Comparison of ENCODE assay signal across 12 mouse cellular contexts in the genomic region with DNA sequence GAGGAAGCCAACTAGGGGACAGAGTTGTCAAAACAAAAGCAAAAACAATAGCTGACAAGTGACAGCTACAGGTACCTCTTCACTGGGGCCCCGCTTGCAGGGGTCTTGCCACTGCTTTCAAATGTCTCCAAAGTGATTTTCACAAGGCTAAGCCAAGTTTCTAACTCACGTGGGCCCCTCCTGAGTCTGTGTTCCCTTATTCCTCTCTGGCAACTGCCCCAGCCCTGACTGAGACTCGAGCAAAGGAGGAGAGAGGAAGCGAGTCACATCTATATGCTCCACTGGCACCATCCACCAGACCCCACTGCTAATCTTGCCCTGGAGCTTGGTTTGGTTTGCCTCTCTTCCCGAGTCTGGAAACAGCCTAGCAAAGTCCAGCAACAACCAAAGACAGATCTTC.
DNase-seq lines count a peak whose midpoint lies in the region; ATAC-seq and TF ChIP-seq lines count a peak whose summit lies in the region.
"Had no signal": no experiment of that assay in that cellular context is flagged by ENCODE, and none has a peak within 500 bp of the region (broad histone marks: within the 10 kb centered on the region; RNA-seq: fewer than 3 reads in every experiment).

No protein-coding gene starts in this region.

- H3K9ac ChIP-seq in embryonic facial prominence, embryonic 12.5 days, result peak overlapping the region; percentile 2; the same call in 1 of the 2 replicates
- H3K9ac ChIP-seq in hindbrain, embryonic 15.5 days, result no peak overlapping the region
- no peak overlapping the region for H3K9ac ChIP-seq in hindbrain, embryonic 12.5 days
- H3K9ac ChIP-seq: limb, embryonic 12.5 days; liver, postnatal 0 days had no signal

- H3K27ac ChIP-seq in embryonic facial prominence, embryonic 12.5 days, result no peak overlapping the region
- no peak overlapping the region for H3K27ac ChIP-seq in embryonic facial prominence, embryonic 10.5 days (replicated peaks)
- H3K27ac ChIP-seq in hindbrain, embryonic 15.5 days (replicated peaks), result peak overlapping the region; percentile 60
- no peak overlapping the region for H3K27ac ChIP-seq in hindbrain, embryonic 12.5 days
- H3K27ac ChIP-seq in spleen, adult 2 months (ENCODE audit: insufficient read depth, low read length), result peak overlapping the region; percentile 39; the same call in 1 of the 2 replicates
- H3K27ac ChIP-seq: left cerebral cortex, adult 2 months; limb, embryonic 12.5 days had no signal

- no peak for TF ChIP-seq POLR2A in spleen, adult 2 months (IDR thresholded peaks at IDR 0.05; ENCODE audit: low read depth, low read length)

- no peaks in the 10 kb centered on the region for H3K27me3 ChIP-seq in embryonic facial prominence, embryonic 12.5 days
- 0 out of 2 replicates have a peak, but pooled peaks cover 3% of the 10 kb centered on the region for H3K27me3 ChIP-seq in embryonic facial prominence, embryonic 10.5 days (replicated peaks; ENCODE audit: low read depth, poor library complexity, severe bottlenecking)
- H3K27me3 ChIP-seq in hindbrain, embryonic 15.5 days, result no peaks in the 10 kb centered on the region
- H3K27me3 ChIP-seq in hindbrain, embryonic 12.5 days, result no peaks in the 10 kb centered on the region
- no peaks in the 10 kb centered on the region for H3K27me3 ChIP-seq in spleen, adult 2 months (ENCODE audit: control insufficient read depth, insufficient read depth, low read length)
- H3K27me3 ChIP-seq: limb, embryonic 12.5 days had no signal

- H3K36me3 ChIP-seq in embryonic facial prominence, embryonic 12.5 days, result no peaks in the 10 kb centered on the region
- no peaks in the 10 kb centered on the region for H3K36me3 ChIP-seq in embryonic facial prominence, embryonic 10.5 days (replicated peaks)
- H3K36me3 ChIP-seq in hindbrain, embryonic 15.5 days, result no peaks in the 10 kb centered on the region
- H3K36me3 ChIP-seq in hindbrain, embryonic 12.5 days, result no peaks in the 10 kb centered on the region
- no peaks in the 10 kb centered on the region for H3K36me3 ChIP-seq in spleen, adult 2 months (ENCODE audit: control insufficient read depth, insufficient read depth, low read length)
- H3K36me3 ChIP-seq: limb, embryonic 12.5 days had no signal

- H3K4me1 ChIP-seq in embryonic facial prominence, embryonic 12.5 days, result peaks cover 9% of the 10 kb centered on the region
- peaks cover 35% of the 10 kb centered on the region for H3K4me1 ChIP-seq in embryonic facial prominence, embryonic 10.5 days
- H3K4me1 ChIP-seq in hindbrain, embryonic 15.5 days (replicated peaks), result peaks cover 50% of the 10 kb centered on the region
- H3K4me1 ChIP-seq in hindbrain, embryonic 12.5 days, result peaks cover 56% of the 10 kb centered on the region
- H3K4me1 ChIP-seq in spleen, adult 2 months (ENCODE audit: control insufficient read depth, insufficient read depth, insufficient read length), result peaks cover 41% of the 10 kb centered on the region; the same call in 1 of the 2 replicates

- TF ChIP-seq CTCF in spleen, adult 2 months (IDR thresholded peaks at IDR 0.05; ENCODE audit: extremely low read depth, insufficient read depth, insufficient read length, insufficient replicate concordance), result no peak

- 64% methylated on average over 5 of the region's 5 CpGs for WGBS in embryonic facial prominence, embryonic 12.5 days
- WGBS in embryonic facial prominence, embryonic 10.5 days, result 59% methylated on average over 5 of the region's 5 CpGs
- 60% methylated on average over 5 of the region's 5 CpGs for WGBS in hindbrain, embryonic 15.5 days
- 67% methylated on average over 5 of the region's 5 CpGs for WGBS in hindbrain, embryonic 12.5 days
- WGBS in spleen, adult 2 months, result 37% methylated on average over 5 of the region's 5 CpGs

- no peak for DNase-seq in embryonic facial prominence, embryonic 10.5 days (ENCODE audit: low spot score)
- no peak for DNase-seq in spleen, adult 2 months (ENCODE audit: low read depth in 1 of 2, low spot score in 2 of 2)
- no peak for DNase-seq in spleen, postnatal 4 days (ENCODE audit: low spot score in 2 of 2)
- DNase-seq in embryo, embryonic 10.5 days (ENCODE audit: low spot score), result no peak
- DNase-seq: B cell, adult 2 months; liver, postnatal 0 days; thymus, postnatal 36 days had no signal

- no peak overlapping the region for H3K4me3 ChIP-seq in embryonic facial prominence, embryonic 12.5 days
- H3K4me3 ChIP-seq in embryonic facial prominence, embryonic 10.5 days, result no peak overlapping the region
- H3K4me3 ChIP-seq in hindbrain, embryonic 15.5 days, result no peak overlapping the region
- no peak overlapping the region for H3K4me3 ChIP-seq in hindbrain, embryonic 12.5 days
- no peak overlapping the region for H3K4me3 ChIP-seq in spleen, adult 2 months (ENCODE audit: extremely low read depth, insufficient read depth, insufficient read length)
- H3K4me3 ChIP-seq: left cerebral cortex, adult 2 months; limb, embryonic 12.5 days had no signal

- no peak overlapping the region for H3K4me2 ChIP-seq in embryonic facial prominence, embryonic 12.5 days (replicated peaks)
- no peak overlapping the region for H3K4me2 ChIP-seq in hindbrain, embryonic 15.5 days
- H3K4me2 ChIP-seq in hindbrain, embryonic 12.5 days (replicated peaks), result no peak overlapping the region
- H3K4me2 ChIP-seq: limb, embryonic 12.5 days had no signal

- H3K9me3 ChIP-seq in embryonic facial prominence, embryonic 12.5 days, result no peaks in the 10 kb centered on the region
- no peaks in the 10 kb centered on the region for H3K9me3 ChIP-seq in embryonic facial prominence, embryonic 10.5 days
- H3K9me3 ChIP-seq in hindbrain, embryonic 15.5 days, result no peaks in the 10 kb centered on the region
- H3K9me3 ChIP-seq in hindbrain, embryonic 12.5 days (replicated peaks), result no peaks in the 10 kb centered on the region
- H3K9me3 ChIP-seq: limb, embryonic 12.5 days had no signal

- ATAC-seq in embryonic facial prominence, embryonic 12.5 days (ENCODE audit: insufficient number of reproducible peaks, insufficient read depth, low FRiP score, low TSS enrichment), result no peak
- no peak for ATAC-seq in hindbrain, embryonic 15.5 days (ENCODE audit: low FRiP score, low read depth)
- no peak for ATAC-seq in hindbrain, embryonic 12.5 days (ENCODE audit: low FRiP score)
- ATAC-seq: liver, postnatal 0 days had no signal

Comparison
In these comparisons a context has a peak if more than half of its experiments do, and no peak if none do; other contexts are left out.
1. H3K27ac ChIP-seq: peak in hindbrain, embryonic 15.5 days (single experiment) and spleen, adult 2 months (single experiment); none in embryonic facial prominence, embryonic 12.5 days (single experiment), embryonic facial prominence, embryonic 10.5 days (single experiment) and hindbrain, embryonic 12.5 days (single experiment).